Mouse (Mus musculus) kidney, postnatal 36 days (tissue): Measurements from ENCODE around the gene Zfp637.
"Not testable (repeated sequence)": the region's sequence is repeated elsewhere in the genome, so short reads cannot be mapped to it uniquely, and the experiment has no call there.

Experiments
- DNase-seq, 2 experiments: peaks; one replicate each; pipeline ENCODE4 v3.0.0; 2021 to 2022; ENCODE audit warnings: mixed read lengths in 2 of 2

The Zfp637 gene

GRCm38 (mm10) chr6:117868187-117868586 is 27.2 kb downstream of the Zfp637 start:
- DNase-seq = no peak

- DNase-seq = no peak
Observed at GRCm38 (mm10) chr6:117871034-117871433, 30.1 kb downstream of the Zfp637 start.

- not testable (repeated sequence) for DNase-seq
Observed at GRCm38 (mm10) chr6:117873450-117873849, 32.5 kb downstream of the Zfp637 start.

- peak; percentile 51 to 61 for DNase-seq
Observed at GRCm38 (mm10) chr6:117874621-117875281, 33.8 kb downstream of the Zfp637 start.

- DNase-seq = peak; percentile 91 to 95
Observed at GRCm38 (mm10) chr6:117878700-117879407, 37.9 kb downstream of the Zfp637 start.

- peak; percentile 98 to 99 for DNase-seq
Observed at GRCm38 (mm10) chr6:117879408-117880115, 38.6 kb downstream of the Zfp637 start.

GRCm38 (mm10) chr6:117880394-117880838 is 39.4 kb downstream of the Zfp637 start:
- DNase-seq = no peak

- DNase-seq = no peak
Observed at GRCm38 (mm10) chr6:117881229-117881628, 40.2 kb downstream of the Zfp637 start.

GRCm38 (mm10) chr6:117881997-117882396 is 41.0 kb downstream of the Zfp637 start:
- DNase-seq = no peak

GRCm38 (mm10) chr6:117885943-117886342 is 45.0 kb downstream of the Zfp637 start:
- DNase-seq = no peak

GRCm38 (mm10) chr6:117888032-117888431 is 47.1 kb downstream of the Zfp637 start:
- no peak for DNase-seq

GRCm38 (mm10) chr6:117888642-117889096 is 47.7 kb downstream of the Zfp637 start:
- no peak for DNase-seq

- DNase-seq = no peak
Observed at GRCm38 (mm10) chr6:117890257-117890656, 49.3 kb downstream of the Zfp637 start.

GRCm38 (mm10) chr6:117891369-117892160 is 50.6 kb downstream of the Zfp637 start:
- DNase-seq = no peak

- no peak for DNase-seq
Observed at GRCm38 (mm10) chr6:117892386-117892785, 51.4 kb downstream of the Zfp637 start.

GRCm38 (mm10) chr6:117893435-117893834 is 52.5 kb downstream of the Zfp637 start:
- no peak for DNase-seq
